Comparison of ENCODE assay signal across 10 mouse cellular contexts in genomic region chr7:81566892-81567291, GRCm38 (mm10). TPM values are rescaled to one million over a fixed set of nuclear protein-coding genes. Genes with fewer than 3 reads are reported as not detected.
DNase-seq lines count a peak whose midpoint lies in the region; ATAC-seq and TF ChIP-seq lines count a peak whose summit lies in the region.
"Had no signal": no experiment of that assay in that cellular context is flagged by ENCODE, and none has a peak within 500 bp of the region (broad histone marks: within the 10 kb centered on the region; RNA-seq: fewer than 3 reads in every experiment).

TSS of gene Fsd2 (minus strand) at chr7:81566944.

- no peak within 1 kb of the TSS for H3K4me2 ChIP-seq in hindbrain, embryonic 12.5 days (replicated peaks)
- H3K4me2 ChIP-seq in hindbrain, embryonic 14.5 days (replicated peaks), result no peak within 1 kb of the TSS
- H3K4me2 ChIP-seq: intestine, embryonic 15.5 days; lung, embryonic 14.5 days had no signal

- no peaks in the 10 kb centered on the region for H3K9me3 ChIP-seq in hindbrain, embryonic 12.5 days (replicated peaks)
- no peaks in the 10 kb centered on the region for H3K9me3 ChIP-seq in hindbrain, embryonic 14.5 days (ENCODE audit: control insufficient read depth, low read length)
- H3K9me3 ChIP-seq: intestine, embryonic 15.5 days had no signal

- peak; percentile 94 for TF ChIP-seq EP300 in heart, adult 2 months (IDR thresholded peaks at IDR 0.05; ENCODE audit: insufficient read depth, low read depth, low read length)

- H3K27ac ChIP-seq in hindbrain, embryonic 12.5 days, result peak within 1 kb of the TSS; percentile 48
- no peak within 1 kb of the TSS for H3K27ac ChIP-seq in hindbrain, embryonic 14.5 days
- peak within 1 kb of the TSS; percentile 91 for H3K27ac ChIP-seq in heart, adult 2 months
- H3K27ac ChIP-seq: intestine, embryonic 15.5 days had no signal

- no peak within 1 kb of the TSS for H3K4me3 ChIP-seq in hindbrain, embryonic 12.5 days
- H3K4me3 ChIP-seq in hindbrain, embryonic 14.5 days (replicated peaks; ENCODE audit: low read length), result no peak within 1 kb of the TSS
- H3K4me3 ChIP-seq in heart, adult 2 months, result peak within 1 kb of the TSS; percentile 47
- H3K4me3 ChIP-seq: intestine, embryonic 15.5 days had no signal

- intact Hi-C loops in heart, adult 2 months (cut with DNase I), result no loop called here
- intact Hi-C loops in heart, postnatal 25 days (cut with DNase I), result loop anchor here (10.0 kb wide), 2 partner anchors 172 to 222 kb away; partner anchors contain the start of gene Rps17

- H3K27me3 ChIP-seq in hindbrain, embryonic 12.5 days, result no peaks in the 10 kb centered on the region
- H3K27me3 ChIP-seq in hindbrain, embryonic 14.5 days (ENCODE audit: control insufficient read depth, insufficient read depth, low read length), result no peaks in the 10 kb centered on the region
- no peaks in the 10 kb centered on the region for H3K27me3 ChIP-seq in heart, adult 2 months (ENCODE audit: control insufficient read depth, insufficient read depth, low read length)
- H3K27me3 ChIP-seq: intestine, embryonic 15.5 days had no signal

- peak; percentile 75 for TF ChIP-seq POLR2A in heart, adult 2 months (IDR thresholded peaks at IDR 0.05; ENCODE audit: insufficient read depth, low read depth, low read length)

- H3K36me3 ChIP-seq in hindbrain, embryonic 12.5 days, result no peaks in the 10 kb centered on the region
- H3K36me3 ChIP-seq in hindbrain, embryonic 14.5 days (replicated peaks; ENCODE audit: control insufficient read depth, insufficient read depth), result no peaks in the 10 kb centered on the region
- H3K36me3 ChIP-seq in heart, adult 2 months (ENCODE audit: control insufficient read depth, insufficient read depth, low read length), result no peaks in the 10 kb centered on the region; the same call in 1 of the 2 replicates
- H3K36me3 ChIP-seq: intestine, embryonic 15.5 days had no signal

- no peak for ATAC-seq in hindbrain, embryonic 12.5 days (ENCODE audit: low FRiP score)
- no peak for ATAC-seq in hindbrain, embryonic 14.5 days (ENCODE audit: low FRiP score)
- no peak for ATAC-seq in erythroid progenitor cell, adult 5-6 weeks (replicated peaks; ENCODE audit: low FRiP score, poor library complexity, severe bottlenecking)
- ATAC-seq: intestine, embryonic 15.5 days had no signal

- no peak within 1 kb of the TSS for H3K9ac ChIP-seq in hindbrain, embryonic 12.5 days
- H3K9ac ChIP-seq in hindbrain, embryonic 14.5 days, result no peak within 1 kb of the TSS
- H3K9ac ChIP-seq in heart, adult 2 months (ENCODE audit: low read depth, low read length), result peak within 1 kb of the TSS; percentile 52
- H3K9ac ChIP-seq: intestine, embryonic 15.5 days; lung, embryonic 14.5 days had no signal

- no peak for DNase-seq in hindbrain, embryonic 14.5 days (ENCODE audit: low spot score)
- peak; percentile 87 for DNase-seq in gastrocnemius, adult 18-20 months (ENCODE audit: low spot score)
- DNase-seq in heart, adult 2 months, result peak; percentile 51 to 78
- DNase-seq in heart, postnatal 25 days (ENCODE audit: low spot score), result peak; percentile 14
- no peak for DNase-seq in layer of hippocampus, adult 18-20 months (ENCODE audit: low spot score in 2 of 2)
- no peak for DNase-seq in lung, postnatal 25 days (ENCODE audit: low spot score)
- DNase-seq: lung, embryonic 14.5 days had no signal

- no peak for TF ChIP-seq CTCF in heart, adult 2 months (IDR thresholded peaks at IDR 0.05)

- no peaks in the 10 kb centered on the region for H3K79me2 ChIP-seq in heart, adult 2 months (replicated peaks; ENCODE audit: control insufficient read depth, insufficient read depth, low read length)

- 77% methylated on average over 9 of the region's 9 CpGs for WGBS in hindbrain, embryonic 12.5 days
- 76% methylated on average over 9 of the region's 9 CpGs for WGBS in hindbrain, embryonic 14.5 days
- 62% methylated on average over 9 of the region's 9 CpGs for WGBS in heart, adult 2 months

- 0 out of 2 replicates have a peak, but pooled peaks cover 5% of the 10 kb centered on the region for H3K4me1 ChIP-seq in hindbrain, embryonic 12.5 days
- no peaks in the 10 kb centered on the region for H3K4me1 ChIP-seq in hindbrain, embryonic 14.5 days (replicated peaks; ENCODE audit: control insufficient read depth, insufficient read depth, low read length)
- no peaks in the 10 kb centered on the region; the same call in 1 of the 2 replicates for H3K4me1 ChIP-seq in heart, adult 2 months (ENCODE audit: control insufficient read depth, insufficient read depth, low read length)
- H3K4me1 ChIP-seq: intestine, embryonic 15.5 days had no signal

RNA-seq across cellular contexts. Expression of gene Fsd2, which starts in this region (rescaled TPM):
- 0.46 and 0.53 TPM in 2 replicates for polyA plus RNA-seq in hindbrain, embryonic 12.5 days (2016; fragmentation: Nextera tagmentation; extraction: Ambion mirVana)
- 0.10 and 0.21 TPM in 2 replicates for polyA plus RNA-seq in hindbrain, embryonic 14.5 days (2014; fragmentation: Nextera tagmentation; extraction: Ambion mirVana)
- 100 to 1,000 TPM; 325 to 384 TPM for total RNA-seq in gastrocnemius, adult 18-20 months (2021)
- 100 to 1,000 TPM; 304 to 322 TPM for total RNA-seq in heart, adult 2 months (2021)
- polyA plus RNA-seq in heart, adult 2 months (2012; rRNA removed), result 85.7 and 184 TPM in 2 replicates
- total RNA-seq in heart, postnatal 25 days (2021), result 100 to 1,000 TPM; 300 to 302 TPM
- total RNA-seq in erythroid progenitor cell, adult 5-6 weeks (2015; ENCODE audit: low replicate concordance), result 0.84 and 1.1 TPM in 2 replicates
- 0.51 TPM in 1 of 2 replicates, not detected in the other for total RNA-seq in erythroid progenitor cell, adult 5-6 weeks (2017; ENCODE audit: low replicate concordance)
- under 1 TPM; 0.23 to 0.52 TPM for total RNA-seq in layer of hippocampus, adult 18-20 months (2021)

Comparison
In these comparisons a context has a peak if more than half of its experiments do, and no peak if none do; other contexts are left out.
1. RNA of gene Fsd2 (total RNA-seq): 325 to 384 TPM in gastrocnemius, adult 18-20 months, 304 to 322 TPM in heart, adult 2 months and 300 to 302 TPM in heart, postnatal 25 days; 0.51 to 1.1 TPM in erythroid progenitor cell, adult 5-6 weeks and 0.23 to 0.52 TPM in layer of hippocampus, adult 18-20 months; every median in the first group is over 100 times any median in the second.
2. RNA of gene Fsd2 (polyA plus RNA-seq): 85.7 to 184 TPM in heart, adult 2 months; 0.46 to 0.53 TPM in hindbrain, embryonic 12.5 days and 0.10 to 0.21 TPM in hindbrain, embryonic 14.5 days; every median in the first group is over 10 times any median in the second.
3. DNase-seq: peak in gastrocnemius, adult 18-20 months (single experiment), heart, adult 2 months (2 of 2) and heart, postnatal 25 days (single experiment); none in hindbrain, embryonic 14.5 days (single experiment), layer of hippocampus, adult 18-20 months (0 of 2) and lung, postnatal 25 days (single experiment).